Mouse (Mus musculus): ENCODE data around the gene Gm9789. TPM values are rescaled to one million over a fixed set of nuclear protein-coding genes. Genes with fewer than 3 reads are reported as not detected.

Gene Gm9789
- polyA plus RNA-seq (2012; rRNA removed): not detected in 2 replicates

GRCm38 (mm10) chr16:89157652-89158051, at the start of gene Gm9789:
TSS of gene Gm9789 (plus strand) at chr16:89157952.

GRCm38 (mm10) chr16:89140551-89140950, 17.2 kb upstream of the Gm9789 start, which contains the start of gene Gm6358:
TSS of gene Gm6358 (plus strand) at chr16:89140851.

GRCm38 (mm10) chr16:89150786-89151185, 7.0 kb upstream of the Gm9789 start, which contains the start of gene Gm10061:
TSS of gene Gm10061 (plus strand) at chr16:89151086.

GRCm38 (mm10) chr16:89169190-89169589, 11.4 kb downstream of the Gm9789 start, which contains the start of gene Gm7735:
TSS of gene Gm7735 (plus strand) at chr16:89169490.

GRCm38 (mm10) chr16:89174435-89174834, 16.7 kb downstream of the Gm9789 start, which contains the start of gene 1110057P08Rik:
TSS of gene 1110057P08Rik (plus strand) at chr16:89174735.

GRCm38 (mm10) chr16:89205561-89205960, 47.8 kb downstream of the Gm9789 start, which contains the start of gene Krtap20-2:
TSS of gene Krtap20-2 (plus strand) at chr16:89205861.

Other genes starting within 250 kb of the Gm9789 start
- gene Krtap19-9b, start 225.7 kb upstream of the Gm9789 start, polyA plus RNA-seq (2012; rRNA removed): not detected in 2 replicates
- not detected in 2 replicates for gene Krtap16-3, start 195.1 kb upstream of the Gm9789 start, polyA plus RNA-seq (2012; rRNA removed)
- gene Krtap22-2, start 147.2 kb upstream of the Gm9789 start, polyA plus RNA-seq (2012; rRNA removed): not detected in 2 replicates
- not detected in 2 replicates for gene Gm10229, start 142.7 kb upstream of the Gm9789 start, polyA plus RNA-seq (2012; rRNA removed)
- not detected in 2 replicates for gene Krtap6-1, start 126.3 kb upstream of the Gm9789 start, polyA plus RNA-seq (2012; rRNA removed)
- gene Gm10228, start 116.5 kb upstream of the Gm9789 start, polyA plus RNA-seq (2012; rRNA removed): not detected in 2 replicates
- not detected in 2 replicates for gene Krtap6-5, start 110.1 kb upstream of the Gm9789 start, polyA plus RNA-seq (2012; rRNA removed)
- not detected in 2 replicates for gene 1110025L11Rik, start 94.0 kb upstream of the Gm9789 start, polyA plus RNA-seq (2012; rRNA removed)
- not detected in 2 replicates for gene Krtap6-3, start 73.9 kb upstream of the Gm9789 start, polyA plus RNA-seq (2012; rRNA removed)
- gene Gm6358, start 17.1 kb upstream of the Gm9789 start, polyA plus RNA-seq (2012; rRNA removed): not detected in 2 replicates
- not detected in 2 replicates for gene Gm10061, start 6.9 kb upstream of the Gm9789 start, polyA plus RNA-seq (2012; rRNA removed)
- not detected in 2 replicates for gene Gm7735, start 11.5 kb downstream of the Gm9789 start, polyA plus RNA-seq (2012; rRNA removed)
- not detected in 2 replicates for gene 1110057P08Rik, start 16.8 kb downstream of the Gm9789 start, polyA plus RNA-seq (2012; rRNA removed)
- gene Krtap20-2, start 47.9 kb downstream of the Gm9789 start, polyA plus RNA-seq (2012; rRNA removed): not detected in 2 replicates
- gene Krtap21-1, start 245.9 kb downstream of the Gm9789 start, polyA plus RNA-seq (2012; rRNA removed): not detected in 2 replicates